Mouse (Mus musculus) midbrain, embryonic 15.5 days (tissue): ENCODE results near the gene Nt5c2. TPM values are rescaled to one million over a fixed set of nuclear protein-coding genes. Genes with fewer than 3 reads are reported as not detected.

Experiments used
- ATAC-seq: fragments of 200-750 bp; cut with Nextera tagmentation; replicated peaks from 2 replicates; pipeline ENCODE4 v1.8.0; 2017; ENCODE audit warnings: moderate TSS enrichment
- H3K27ac ChIP-seq: fragments of 300-500 bp; sonication (generic); 2 replicates; pipeline ENCODE4 v1.5.1; 2015; ENCODE audit warnings: mild to moderate bottlenecking, inconsistent platforms
- H3K27me3 ChIP-seq: fragments of 300-500 bp; sonication (generic); replicated peaks from 2 replicates; pipeline ENCODE4 v1.6.1; 2015; ENCODE audit warnings: inconsistent platforms
- H3K36me3 ChIP-seq: fragments of 300-500 bp; sonication (generic); replicated peaks from 2 replicates; pipeline ENCODE4 v1.6.1; 2015; ENCODE audit warnings: inconsistent platforms
- H3K4me1 ChIP-seq: fragments of 300-500 bp; sonication (generic); 2 replicates; pipeline ENCODE4 v1.6.1; 2015; ENCODE audit warnings: inconsistent platforms
- H3K4me2 ChIP-seq: fragments of 300-500 bp; sonication (generic); 2 replicates; pipeline ENCODE4 v1.6.1; 2015; ENCODE audit warnings: inconsistent platforms, mild to moderate bottlenecking, moderate library complexity
- H3K4me3 ChIP-seq: fragments of 300-500 bp; sonication (generic); 2 replicates; pipeline ENCODE4 v1.5.1; 2015; ENCODE audit warnings: mild to moderate bottlenecking, inconsistent platforms
- H3K9ac ChIP-seq: fragments of 300-500 bp; sonication (generic); 2 replicates; pipeline ENCODE4 v1.6.1; 2015; ENCODE audit warnings: mild to moderate bottlenecking, inconsistent platforms
- H3K9me3 ChIP-seq: fragments of 300-500 bp; sonication (generic); 2 replicates; pipeline ENCODE4 v1.6.1; 2016; ENCODE audit warnings: inconsistent platforms
- WGBS: fragments of 180-500 bp; shearing (Covaris S2); methylation state at CpG from one replicate; pipeline ENCODE4 v1.1.7; 2015; ENCODE audit warnings: mixed read lengths; 5-methylcytosine and 5-hydroxymethylcytosine counted together
- polyA plus RNA-seq: library from polyadenylated mRNA; unstranded; fragments of >200 nt; fragmentation: Nextera tagmentation; extraction: Ambion mirVana; gene quantifications from 2 replicates; pipeline ENCODE4 v1.2.1, GENCODE M21; 2015

Nt5c2 gene
- polyA plus RNA-seq, 1 experiment from 2014 or later = 87.7 TPM

DNA sequence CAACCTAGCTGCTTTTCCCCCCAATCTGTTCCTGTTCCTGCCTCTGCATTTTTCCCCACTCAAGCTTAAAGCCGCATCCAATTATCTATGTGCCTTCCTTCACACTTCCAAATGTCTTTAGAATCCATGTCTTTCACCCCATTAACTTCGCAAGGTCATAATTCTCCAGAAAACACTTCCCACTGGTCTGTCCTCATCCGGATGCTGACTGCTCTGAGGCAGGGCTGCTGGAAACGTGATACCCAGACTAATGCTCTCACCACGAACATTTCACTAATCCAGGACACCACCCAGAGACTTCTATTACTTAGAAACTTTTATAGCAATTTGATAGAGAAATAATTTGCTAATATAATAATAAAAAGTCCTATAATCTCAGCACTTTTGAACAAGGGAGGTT, 84.9 kb downstream of the Nt5c2 start:
- H3K36me3 ChIP-seq = no peaks in the 10 kb centered on the region
- H3K9ac ChIP-seq = no peak overlapping the region
- peaks cover 9% of the 10 kb centered on the region; the same call in 1 of the 2 replicates for H3K4me1 ChIP-seq
- H3K27me3 ChIP-seq = no peaks in the 10 kb centered on the region
- 74% methylated on average over 5 of the region's 5 CpGs for WGBS
- no peak for ATAC-seq
- no peak overlapping the region for H3K4me3 ChIP-seq
- H3K4me2 ChIP-seq = no peak overlapping the region
- no peak overlapping the region for H3K27ac ChIP-seq
- no peaks in the 10 kb centered on the region for H3K9me3 ChIP-seq

- WGBS = 71% methylated on average over 6 of the region's 6 CpGs
- Histone ChIP-seq H3K27ac (no peak overlapping the region), H3K9me3 (no peaks in the 10 kb centered on the region), H3K4me3 (no peak overlapping the region), H3K36me3 (no peaks in the 10 kb centered on the region), H3K27me3 (no peaks in the 10 kb centered on the region), H3K4me2 (no peak overlapping the region), H3K9ac (no peak overlapping the region), H3K4me1 (peaks cover 9% of the 10 kb centered on the region; the same call in 1 of the 2 replicates)
- no peak for ATAC-seq
Observed at GRCm38 (mm10) chr19:46929044-46929587, 85.8 kb downstream of the Nt5c2 start.

DNA sequence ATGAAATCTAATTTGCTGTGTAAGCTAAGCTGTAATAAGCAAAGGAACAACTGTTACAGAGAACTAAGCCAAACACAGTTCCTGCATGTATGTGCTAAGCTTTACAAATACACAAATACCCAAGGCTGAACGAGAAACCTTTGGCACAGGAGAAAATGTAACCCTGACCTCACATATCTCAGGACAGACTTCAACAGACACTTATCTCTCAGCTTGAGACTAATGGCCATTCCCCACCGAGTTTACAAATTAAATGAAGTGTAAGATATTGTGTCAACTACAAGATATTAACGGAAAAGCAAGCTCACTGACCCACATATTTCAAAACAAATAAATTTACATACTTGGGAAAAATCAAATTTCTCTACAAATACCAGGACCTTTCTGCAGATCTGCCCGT, 86.8 kb downstream of the Nt5c2 start:
- Histone ChIP-seq H3K4me1 (peaks cover 9% of the 10 kb centered on the region; the same call in 1 of the 2 replicates), H3K4me2 (no peak overlapping the region), H3K27me3 (no peaks in the 10 kb centered on the region), H3K9me3 (no peaks in the 10 kb centered on the region), H3K27ac (no peak overlapping the region), H3K9ac (no peak overlapping the region), H3K36me3 (no peaks in the 10 kb centered on the region), H3K4me3 (no peak overlapping the region)
- ATAC-seq = no peak
- WGBS = 78% methylated on average over 4 of the region's 4 CpGs

- H3K9me3 ChIP-seq = no peaks in the 10 kb centered on the region
- H3K27ac ChIP-seq = 0 out of 2 replicates have a peak overlapping the region, but pooled peaks have one; percentile 11
- H3K36me3 ChIP-seq = no peaks in the 10 kb centered on the region
- 58% methylated on average over 5 of the region's 5 CpGs for WGBS
- H3K4me2 ChIP-seq = no peak overlapping the region
- no peak overlapping the region for H3K4me3 ChIP-seq
- peaks cover 9% of the 10 kb centered on the region; the same call in 1 of the 2 replicates for H3K4me1 ChIP-seq
- no peak overlapping the region for H3K9ac ChIP-seq
- no peaks in the 10 kb centered on the region for H3K27me3 ChIP-seq
- no peak for ATAC-seq
Observed at GRCm38 (mm10) chr19:46926951-46927350, 88.0 kb downstream of the Nt5c2 start.

DNA sequence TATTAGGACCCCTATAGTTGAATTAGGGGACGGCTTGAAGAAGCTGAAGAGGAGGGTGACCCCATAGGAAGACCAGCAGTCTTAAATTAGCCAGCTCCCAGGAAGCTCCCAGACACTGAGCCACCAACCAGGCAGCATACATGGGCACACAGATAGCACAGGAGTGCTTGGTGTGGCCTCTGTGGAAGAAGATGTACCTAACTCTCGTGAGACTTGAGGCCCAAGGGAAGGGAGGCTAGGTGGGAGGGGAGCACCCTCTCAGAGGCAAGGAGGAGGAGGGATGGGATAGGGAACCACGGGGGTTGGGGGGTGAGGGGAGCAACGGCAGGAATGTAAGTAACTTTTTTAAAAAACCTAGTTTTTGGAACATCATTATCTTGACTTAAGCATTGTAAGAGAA, 88.6 kb downstream of the Nt5c2 start:
- Histone ChIP-seq H3K9ac (no peak overlapping the region), H3K4me3 (no peak overlapping the region), H3K36me3 (no peaks in the 10 kb centered on the region), H3K4me1 (peaks cover 9% of the 10 kb centered on the region; the same call in 1 of the 2 replicates), H3K9me3 (no peaks in the 10 kb centered on the region), H3K4me2 (no peak overlapping the region), H3K27ac (no peak overlapping the region), H3K27me3 (no peaks in the 10 kb centered on the region)
- 53% methylated on average over 4 of the region's 4 CpGs for WGBS
- no peak for ATAC-seq

DNA sequence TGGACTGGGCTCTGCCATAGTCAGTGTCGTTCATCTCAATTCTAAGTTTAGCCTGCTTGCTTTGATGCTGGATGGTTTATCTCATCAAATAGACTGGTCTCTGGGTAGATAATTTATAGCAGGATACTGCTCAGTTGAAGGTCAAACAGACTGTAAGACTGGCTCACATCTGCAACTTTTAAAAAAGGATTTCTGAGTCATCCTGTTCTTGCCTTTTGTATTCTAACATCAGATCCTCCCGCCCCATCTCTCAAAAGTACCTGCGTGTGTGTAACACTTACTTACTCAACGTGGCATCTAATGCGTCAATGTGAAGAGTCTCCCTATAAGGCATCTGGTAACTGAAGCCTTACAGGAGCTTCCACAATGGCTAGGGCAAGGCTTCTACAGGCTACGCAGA, 94.4 kb downstream of the Nt5c2 start:
- Histone ChIP-seq H3K36me3 (no peaks in the 10 kb centered on the region), H3K27ac (no peak overlapping the region), H3K4me3 (no peak overlapping the region), H3K27me3 (no peaks in the 10 kb centered on the region), H3K9me3 (no peaks in the 10 kb centered on the region), H3K4me1 (no peaks in the 10 kb centered on the region), H3K4me2 (no peak overlapping the region), H3K9ac (no peak overlapping the region)
- 92% methylated on average over 6 of the region's 6 CpGs for WGBS
- no peak for ATAC-seq

GRCm38 (mm10) chr19:46915406-46916080, 99.4 kb downstream of the Nt5c2 start:
- H3K9me3 ChIP-seq = no peaks in the 10 kb centered on the region
- H3K4me1 ChIP-seq = no peaks in the 10 kb centered on the region
- no peaks in the 10 kb centered on the region for H3K36me3 ChIP-seq
- H3K9ac ChIP-seq = no peak overlapping the region
- H3K4me2 ChIP-seq = no peak overlapping the region
- H3K27me3 ChIP-seq = no peaks in the 10 kb centered on the region
- no peak for ATAC-seq
- no peak overlapping the region for H3K27ac ChIP-seq
- WGBS = 53% methylated on average over 9 of the region's 9 CpGs
- no peak overlapping the region for H3K4me3 ChIP-seq

GRCm38 (mm10) chr19:46913626-46914025, 101.3 kb downstream of the Nt5c2 start:
- Histone ChIP-seq H3K4me2 (no peak overlapping the region), H3K4me1 (0 out of 2 replicates have a peak, but pooled peaks cover 5% of the 10 kb centered on the region), H3K27me3 (no peaks in the 10 kb centered on the region), H3K9ac (no peak overlapping the region), H3K36me3 (no peaks in the 10 kb centered on the region), H3K27ac (no peak overlapping the region), H3K9me3 (no peaks in the 10 kb centered on the region), H3K4me3 (no peak overlapping the region)
- 93% methylated on average over 11 of the region's 11 CpGs for whole genome bisulfite sequencing
- ATAC-seq = no peak

- H3K4me3 ChIP-seq = no peak overlapping the region
- 0 out of 2 replicates have a peak, but pooled peaks cover 5% of the 10 kb centered on the region for H3K4me1 ChIP-seq
- no peak for ATAC-seq
- no peak overlapping the region for H3K27ac ChIP-seq
- H3K36me3 ChIP-seq = no peaks in the 10 kb centered on the region
- no peak overlapping the region for H3K4me2 ChIP-seq
- H3K9ac ChIP-seq = no peak overlapping the region
- no peaks in the 10 kb centered on the region for H3K27me3 ChIP-seq
- no peaks in the 10 kb centered on the region for H3K9me3 ChIP-seq
- WGBS = 84% methylated on average over 3 of the region's 3 CpGs
Observed at GRCm38 (mm10) chr19:46911492-46911891, 103.5 kb downstream of the Nt5c2 start.

GRCm38 (mm10) chr19:46908977-46909376, 106.0 kb downstream of the Nt5c2 start:
- Histone ChIP-seq H3K36me3 (no peaks in the 10 kb centered on the region), H3K27ac (no peak overlapping the region), H3K4me2 (no peak overlapping the region), H3K9ac (no peak overlapping the region), H3K27me3 (no peaks in the 10 kb centered on the region), H3K4me3 (no peak overlapping the region), H3K9me3 (no peaks in the 10 kb centered on the region), H3K4me1 (0 out of 2 replicates have a peak, but pooled peaks cover 5% of the 10 kb centered on the region)
- no peak for ATAC-seq
- 33% methylated on average over 4 of the region's 4 CpGs for WGBS

GRCm38 (mm10) chr19:46908207-46908606, 106.7 kb downstream of the Nt5c2 start:
- Histone ChIP-seq H3K4me1 (0 out of 2 replicates have a peak, but pooled peaks cover 5% of the 10 kb centered on the region), H3K27me3 (no peaks in the 10 kb centered on the region), H3K36me3 (no peaks in the 10 kb centered on the region), H3K4me3 (no peak overlapping the region), H3K9me3 (no peaks in the 10 kb centered on the region), H3K4me2 (no peak overlapping the region), H3K27ac (no peak overlapping the region), H3K9ac (no peak overlapping the region)
- no peak for ATAC-seq
- 70% methylated on average over 5 of the region's 5 CpGs for WGBS

GRCm38 (mm10) chr19:46905971-46906370, 109.0 kb downstream of the Nt5c2 start:
- no peak overlapping the region for H3K4me3 ChIP-seq
- H3K9me3 ChIP-seq = no peaks in the 10 kb centered on the region
- no peak for ATAC-seq
- H3K9ac ChIP-seq = no peak overlapping the region
- no peaks in the 10 kb centered on the region for H3K36me3 ChIP-seq
- H3K27ac ChIP-seq = no peak overlapping the region
- no peak overlapping the region for H3K4me2 ChIP-seq
- WGBS = 91% methylated on average over 4 of the region's 4 CpGs
- 0 out of 2 replicates have a peak, but pooled peaks cover 5% of the 10 kb centered on the region for H3K4me1 ChIP-seq
- no peaks in the 10 kb centered on the region for H3K27me3 ChIP-seq

- H3K4me2 ChIP-seq = no peak overlapping the region
- no peak for ATAC-seq
- no peaks in the 10 kb centered on the region for H3K27me3 ChIP-seq
- no peak overlapping the region for H3K9ac ChIP-seq
- H3K9me3 ChIP-seq = no peaks in the 10 kb centered on the region
- H3K27ac ChIP-seq = no peak overlapping the region
- no peaks in the 10 kb centered on the region for H3K36me3 ChIP-seq
- H3K4me1 ChIP-seq = 0 out of 2 replicates have a peak, but pooled peaks cover 5% of the 10 kb centered on the region
- no peak overlapping the region for H3K4me3 ChIP-seq
Observed at GRCm38 (mm10) chr19:46905383-46905782, 109.6 kb downstream of the Nt5c2 start.
